Mouse (Mus musculus): Measurements from ENCODE around the gene Scube1.

The Scube1 gene

DNA sequence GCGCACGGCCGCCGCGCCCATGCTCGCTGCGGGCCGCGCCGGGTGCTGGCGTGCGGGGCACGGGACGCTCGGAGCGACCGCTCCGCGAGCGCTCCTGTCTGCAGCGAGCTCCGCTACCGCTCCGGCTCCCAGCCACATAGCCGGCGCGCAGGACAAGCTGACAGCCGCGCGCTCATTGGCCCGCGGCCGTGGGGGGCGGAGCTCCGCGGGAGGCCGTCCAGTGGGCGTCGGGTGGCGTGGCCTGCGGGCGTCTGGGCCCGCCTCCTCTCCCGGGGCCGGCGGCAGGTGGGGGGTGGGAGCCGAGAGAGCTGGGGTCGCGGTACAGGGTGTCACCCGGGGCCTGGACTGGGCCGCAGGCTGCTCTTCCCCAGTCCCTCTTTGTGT lies at the start of gene Scube1:
Scube1 (minus strand) TSS at position 136 of the 384 bp plus-strand sequence.
- DNase-seq = peak; percentile 93

DNA sequence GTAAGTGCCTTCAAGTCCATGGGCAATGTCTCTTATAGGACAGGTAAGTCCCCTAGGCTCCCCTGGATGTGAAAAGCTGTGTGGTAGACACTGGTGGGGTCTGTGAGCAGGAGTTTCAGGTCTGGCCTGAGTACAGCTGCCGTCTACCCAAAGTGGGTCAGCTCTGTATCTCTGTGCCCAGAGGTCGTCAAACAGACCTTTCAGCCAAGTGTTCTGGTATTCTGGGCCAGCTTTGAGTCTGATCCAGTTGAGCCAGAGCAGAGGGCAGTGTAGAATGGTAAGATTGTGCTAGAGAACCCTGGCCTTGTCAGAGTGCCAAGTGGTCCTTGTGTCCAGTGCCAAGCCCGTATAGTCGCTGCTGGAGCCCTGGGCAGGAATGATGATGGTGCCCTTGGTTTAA lies 48.1 kb upstream of the Scube1 start:
- DNase-seq = no peak

DNA sequence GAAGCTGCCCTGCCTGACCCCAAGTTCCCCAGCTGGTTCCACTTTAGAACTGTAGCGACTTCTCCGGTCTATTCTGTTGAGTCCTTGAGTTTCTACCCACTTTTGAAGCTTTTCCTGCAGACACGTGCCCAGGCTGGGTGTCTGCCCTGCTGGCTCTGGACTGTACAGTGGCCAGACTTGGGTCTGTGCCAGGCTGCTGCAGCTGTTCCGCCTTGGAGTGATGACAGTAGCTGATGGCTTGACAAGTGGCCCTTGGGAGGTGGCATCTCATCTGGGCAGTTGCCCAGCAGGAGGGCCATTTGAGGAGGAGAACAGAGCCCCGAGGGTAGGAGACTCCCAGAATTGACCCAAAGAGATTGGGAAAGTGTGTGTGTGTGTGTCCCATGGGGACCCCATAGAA lies 47.6 kb upstream of the Scube1 start:
- DNase-seq = no peak

DNA sequence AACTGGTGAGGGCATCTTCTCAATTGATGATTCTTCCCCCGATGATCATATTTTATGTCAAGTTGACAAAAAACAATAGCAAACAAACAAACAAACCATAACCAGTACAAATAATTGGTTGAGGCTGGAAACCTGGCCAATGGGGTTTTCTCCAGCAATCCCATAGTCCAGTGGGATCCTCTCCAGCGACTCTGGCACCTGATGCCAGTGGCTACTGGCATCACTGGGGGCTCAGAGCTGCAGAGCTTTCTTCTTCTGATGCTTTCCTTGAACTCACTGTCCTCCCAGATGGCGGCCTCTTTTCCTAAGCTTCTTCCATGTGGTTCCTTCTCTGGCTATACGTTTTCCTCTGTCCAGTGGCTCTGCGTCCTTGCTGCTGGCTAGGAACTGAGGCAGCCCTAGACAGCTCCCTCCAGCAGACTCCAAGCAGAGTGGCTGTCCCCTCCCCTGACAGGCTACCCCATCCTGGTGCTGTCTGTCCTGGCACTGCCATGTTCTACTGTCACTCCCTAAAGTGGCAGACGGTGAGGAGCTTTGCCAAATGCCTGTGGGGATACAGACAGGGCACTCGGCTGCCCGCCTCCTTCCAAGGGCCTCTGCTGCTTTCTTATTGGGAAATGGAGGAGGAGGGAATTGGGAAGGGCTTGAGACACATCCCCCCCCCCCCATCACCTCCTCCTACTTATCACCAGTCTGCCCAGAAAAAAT lies 46.7 kb upstream of the Scube1 start:
- DNase-seq = no peak

DNA sequence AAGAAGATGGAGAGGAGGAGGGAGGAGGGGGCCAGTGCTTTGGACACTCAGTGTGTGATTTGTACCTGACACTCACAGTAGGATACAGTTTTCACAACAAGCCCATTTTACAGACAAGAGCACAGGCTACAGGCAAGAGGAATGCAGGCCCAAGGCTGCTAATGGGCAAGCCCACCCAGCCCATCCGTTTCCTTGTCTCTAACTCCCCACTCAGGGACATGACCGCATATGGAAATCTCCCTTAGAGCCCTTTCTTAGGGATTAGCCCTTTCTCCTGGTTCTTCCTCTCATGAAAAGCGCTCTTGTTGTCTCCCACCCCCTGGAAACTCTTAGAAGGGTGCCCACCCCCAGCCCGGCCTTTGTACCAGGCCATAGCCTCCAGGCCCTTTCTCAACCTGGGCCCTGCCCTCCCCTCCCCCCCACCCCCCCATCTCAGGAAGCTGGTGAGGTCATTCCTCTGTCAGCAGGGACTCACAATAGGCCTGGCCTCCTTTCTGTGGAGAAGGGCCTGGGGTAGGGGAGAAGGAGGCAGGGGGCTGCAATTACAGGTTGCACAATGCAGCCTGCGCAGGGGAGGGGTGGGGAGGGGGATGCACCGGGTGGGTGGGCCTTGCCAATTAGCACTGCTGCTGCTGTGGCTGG lies 40.7 kb upstream of the Scube1 start:
- no peak for DNase-seq

DNA sequence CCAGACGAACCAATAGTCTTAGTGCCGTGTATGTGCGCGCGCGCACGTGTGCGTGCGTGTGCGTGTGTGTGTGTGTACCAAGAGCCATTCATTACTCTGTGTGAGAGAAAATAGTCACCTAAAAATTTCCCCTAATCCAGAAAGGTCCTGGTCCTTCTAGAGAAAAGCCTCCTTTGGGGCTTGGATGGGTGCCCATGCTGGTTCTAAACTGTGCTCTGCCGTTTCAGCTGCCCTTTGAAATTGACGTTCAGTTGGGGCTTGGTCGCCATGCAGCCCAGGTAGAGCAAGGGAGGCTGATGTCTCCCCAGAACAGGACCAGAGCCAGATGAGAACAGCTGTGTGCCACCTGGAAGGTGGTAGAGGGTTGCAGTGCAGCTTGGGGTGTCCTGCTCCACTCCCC lies 36.7 kb upstream of the Scube1 start:
- DNase-seq = no peak

DNA sequence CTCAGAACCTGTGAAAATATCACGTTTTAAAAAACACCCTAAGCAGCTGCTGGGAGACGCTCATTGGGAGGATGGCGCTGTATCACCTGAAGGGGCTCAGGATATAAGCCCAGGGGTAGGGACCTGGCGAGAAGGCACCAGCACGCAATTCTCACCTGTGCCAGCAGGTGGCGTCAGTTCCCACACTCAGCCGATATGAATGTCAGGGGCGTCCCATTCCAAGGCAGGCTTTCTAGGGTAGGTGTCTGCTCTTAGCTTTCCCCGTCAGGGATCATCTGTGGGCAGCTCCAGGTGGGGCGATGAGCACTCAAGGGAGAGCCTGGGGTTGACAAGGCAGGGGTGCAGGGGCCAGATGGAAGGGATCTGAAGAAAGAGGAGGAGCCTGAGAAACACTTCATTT lies 35.9 kb upstream of the Scube1 start:
- DNase-seq = peak; percentile 55

DNA sequence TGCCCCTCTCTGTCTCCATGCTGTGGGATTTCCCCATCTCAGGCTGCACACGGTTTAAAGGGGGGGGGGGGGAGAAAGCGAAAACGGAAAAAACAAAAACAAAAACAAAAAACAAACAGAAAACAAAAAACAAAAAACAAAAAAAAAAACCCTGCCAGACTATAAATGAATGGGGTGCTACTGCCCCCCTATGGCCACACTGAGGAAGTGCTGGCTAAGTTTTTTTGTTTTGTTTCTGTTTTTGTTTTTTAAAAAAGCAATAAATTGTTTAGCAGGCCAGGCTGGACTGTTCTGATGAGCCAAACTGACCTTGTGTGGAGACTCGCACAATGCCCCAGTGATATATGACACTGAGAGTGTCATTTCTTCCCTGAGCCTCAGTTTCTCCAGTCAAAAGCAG lies 34.1 kb upstream of the Scube1 start:
- DNase-seq = peak; percentile 27

DNA sequence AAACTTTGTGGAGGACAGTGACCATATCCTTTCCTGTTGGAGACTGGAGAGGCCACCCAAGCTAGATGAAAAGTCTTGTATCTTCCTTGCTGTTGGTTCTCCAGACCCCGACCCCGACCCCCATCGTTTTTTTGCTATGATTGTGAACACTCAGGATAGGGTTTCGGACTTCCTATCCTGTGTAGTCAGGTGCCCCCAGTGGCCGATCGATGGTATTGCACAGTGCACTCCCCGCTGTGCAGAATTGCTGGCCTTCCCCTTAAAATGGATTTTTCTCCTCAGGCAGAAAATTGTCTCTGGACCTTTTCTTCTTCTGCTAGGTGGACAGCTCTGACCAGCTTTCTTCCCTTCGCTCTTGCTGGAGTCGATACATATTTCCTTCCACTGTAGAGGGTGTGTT lies 31.9 kb upstream of the Scube1 start:
- peak; percentile 60 for DNase-seq

DNA sequence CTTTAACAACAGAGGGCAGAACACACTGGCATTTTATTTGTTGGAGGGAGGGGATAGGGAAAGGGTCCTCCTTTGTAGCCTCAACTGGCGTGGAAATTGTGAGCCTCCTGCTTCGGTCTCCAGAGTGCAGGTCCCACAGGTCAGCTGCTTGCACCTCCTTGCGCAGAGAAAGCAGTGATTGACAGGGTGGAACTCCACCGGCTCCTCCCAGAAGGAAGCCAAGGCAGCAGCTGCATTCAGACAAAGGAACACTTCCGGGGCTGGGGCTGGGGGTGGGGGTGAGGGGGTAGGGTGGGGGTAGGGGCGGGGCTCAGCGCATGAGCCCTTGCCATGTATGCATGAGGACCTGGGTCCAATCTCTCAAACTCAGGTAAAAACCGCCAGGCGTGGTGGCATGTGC lies 24.6 kb upstream of the Scube1 start:
- no peak for DNase-seq

DNA sequence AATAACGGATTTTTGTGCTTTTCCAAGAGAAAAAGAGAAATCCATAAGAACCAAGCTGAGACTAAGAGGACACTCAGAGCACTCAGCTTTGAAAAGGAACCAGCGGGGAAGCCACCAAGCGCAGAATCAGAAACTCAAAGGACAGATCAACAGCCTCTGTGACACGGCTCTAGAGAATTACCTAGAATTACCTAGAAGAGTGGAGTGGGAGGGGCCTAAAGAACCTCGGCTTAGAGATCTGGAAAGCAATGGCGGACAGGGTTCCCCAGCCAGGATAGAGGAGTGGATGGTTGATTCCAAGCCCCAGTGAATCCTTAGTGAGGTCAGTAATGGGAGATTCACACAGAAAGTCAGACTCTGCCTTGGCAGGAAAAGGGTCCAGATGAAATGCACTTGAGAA lies 24.2 kb upstream of the Scube1 start:
- DNase-seq = no peak

DNA sequence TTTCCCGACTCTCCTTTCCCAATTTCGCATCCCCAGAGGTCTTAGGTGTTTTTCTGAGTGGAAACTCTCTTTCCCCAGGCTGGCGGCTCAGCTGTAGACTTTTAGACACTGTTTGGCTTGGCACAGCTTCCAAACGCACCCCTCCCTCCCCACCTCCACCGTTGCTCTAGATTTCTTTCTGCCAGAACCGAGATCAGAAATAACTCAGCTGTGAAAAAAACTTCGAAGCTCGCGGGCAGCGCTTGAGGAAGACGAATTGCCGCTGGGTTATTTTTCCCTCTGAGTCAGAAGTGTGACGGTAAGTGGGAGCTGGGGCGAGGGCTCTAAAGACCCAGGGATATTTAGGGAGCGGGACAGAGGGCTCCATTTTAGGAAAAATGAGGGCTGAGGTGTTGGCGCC lies 21.5 kb upstream of the Scube1 start:
- peak; percentile 27 for DNase-seq

DNA sequence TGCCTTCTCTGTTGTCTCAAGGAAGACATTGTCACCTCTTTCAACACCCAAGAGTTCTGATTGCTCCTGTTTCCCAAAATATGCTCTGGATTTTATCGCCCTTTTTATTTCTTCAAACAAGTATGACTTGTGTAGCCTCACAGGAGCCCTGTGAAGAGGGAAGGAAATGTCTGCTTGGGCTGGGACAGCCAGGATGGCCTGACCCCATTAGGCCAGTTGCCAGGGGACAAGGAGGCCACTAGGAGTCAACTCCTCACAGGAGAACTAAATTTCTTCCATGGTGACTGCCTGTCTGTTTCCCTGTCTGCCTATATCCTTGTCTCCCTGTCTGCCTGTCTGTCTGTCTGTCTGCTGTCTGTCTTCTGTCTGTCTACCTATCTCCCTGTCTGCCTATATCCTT lies 17.2 kb upstream of the Scube1 start:
- DNase-seq = peak; percentile 71

DNA sequence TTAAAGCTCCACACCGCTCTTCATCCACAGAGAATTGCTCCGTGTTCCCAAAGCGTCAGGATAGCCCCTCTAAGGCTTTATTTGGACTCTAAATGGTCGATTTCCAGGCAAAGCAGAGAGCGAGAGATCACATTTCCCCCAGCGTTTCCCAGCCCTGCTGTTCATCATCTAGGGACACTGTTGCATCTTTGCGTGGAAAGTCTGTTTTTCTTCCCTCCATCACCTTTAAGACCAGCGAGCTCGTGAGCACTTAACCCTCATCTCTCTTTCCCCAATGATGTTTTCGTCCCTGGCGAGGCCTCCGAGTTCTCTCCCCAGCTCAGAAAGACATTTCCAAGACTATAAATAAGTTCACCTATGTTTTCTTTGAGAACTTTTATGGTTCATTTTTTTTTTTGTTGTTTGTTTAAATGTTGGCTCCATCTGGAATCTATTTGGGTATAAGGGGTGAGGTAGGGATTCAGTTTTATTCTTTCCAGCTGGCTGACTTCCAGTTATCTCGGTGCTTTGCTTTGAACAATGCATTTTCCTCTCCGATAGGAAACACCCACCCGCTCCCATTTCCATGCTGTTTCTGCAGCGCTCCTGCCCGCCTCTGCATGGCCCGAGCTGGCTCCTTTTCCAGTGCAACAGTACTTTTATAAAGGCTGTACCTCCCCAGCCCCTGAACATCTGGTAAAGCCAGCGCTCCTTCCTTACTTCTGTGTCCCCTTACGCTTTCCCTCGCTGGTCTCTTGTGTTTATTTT lies 16.0 kb upstream of the Scube1 start:
- DNase-seq = peak; percentile 55

DNA sequence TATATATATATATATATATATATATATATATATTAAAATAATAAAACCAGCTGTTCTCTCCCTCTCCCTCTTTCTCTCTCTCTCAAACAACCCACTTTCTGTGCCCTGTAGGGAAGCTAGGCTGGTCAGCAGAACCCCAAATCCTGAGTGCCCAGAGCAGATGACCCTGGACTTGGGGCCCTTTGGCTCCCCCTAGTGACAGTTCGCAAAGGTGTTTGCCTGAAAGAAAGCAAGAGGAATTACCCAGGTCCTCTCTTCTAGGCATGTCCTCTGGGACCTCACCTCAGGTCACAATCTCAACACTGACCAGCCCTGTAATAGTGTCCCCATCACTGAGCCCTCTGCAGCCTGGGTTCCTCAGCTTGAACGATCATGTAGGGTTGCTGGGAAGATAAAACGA lies 2.8 kb upstream of the Scube1 start:
- peak; percentile 83 for DNase-seq

DNA sequence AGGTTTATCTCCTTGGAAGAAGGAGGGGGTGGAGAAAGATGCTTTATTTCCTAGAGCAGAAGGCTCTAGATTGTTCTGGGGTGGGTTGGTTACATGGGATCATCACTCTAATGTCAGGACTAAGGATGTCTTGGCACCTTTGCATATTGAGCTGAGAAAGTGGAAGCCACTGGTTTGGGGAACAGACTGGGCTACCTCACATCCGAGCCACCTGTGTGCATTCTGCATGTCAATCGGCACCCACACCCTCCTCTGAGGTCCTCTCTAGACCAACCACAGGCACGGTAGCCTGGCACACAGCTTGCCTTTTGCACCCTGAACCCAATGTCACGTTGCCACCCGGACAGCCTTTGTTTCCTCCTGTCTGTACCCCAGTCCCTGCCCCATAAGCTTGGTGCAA lies 1.9 kb upstream of the Scube1 start:
- no peak for DNase-seq

DNA sequence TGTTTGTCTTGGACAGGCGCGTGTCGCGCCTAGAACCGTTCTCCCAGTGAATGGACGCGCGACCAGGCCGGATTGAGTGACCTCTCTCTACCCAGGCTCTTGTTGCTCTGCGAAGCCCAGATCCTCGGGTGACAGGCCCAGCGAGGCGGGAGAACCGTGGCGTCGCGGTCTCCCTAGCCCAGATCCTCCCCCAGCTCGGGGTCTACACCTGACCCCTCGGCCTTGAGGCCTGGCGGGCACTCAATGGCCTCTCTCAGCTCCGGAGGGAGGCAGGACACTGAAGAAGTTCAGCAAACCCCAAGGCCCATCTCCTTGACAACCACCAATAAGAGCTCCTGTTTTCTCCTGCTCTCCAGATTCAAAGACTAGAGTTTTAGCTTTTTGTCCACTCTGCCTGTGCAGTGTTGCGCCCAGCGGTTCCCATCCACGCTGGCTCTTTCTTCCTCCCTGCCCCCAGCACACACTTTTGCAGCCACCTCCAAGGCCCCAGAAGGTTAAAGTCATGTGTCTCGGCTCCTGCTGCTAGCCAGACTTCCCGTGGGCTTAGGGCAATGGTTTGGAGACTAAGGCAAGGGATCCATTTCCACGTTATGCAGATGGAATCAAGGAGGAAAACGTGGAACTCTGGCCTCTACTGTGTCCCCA lies 857 bp upstream of the Scube1 start:
- no peak for DNase-seq

DNA sequence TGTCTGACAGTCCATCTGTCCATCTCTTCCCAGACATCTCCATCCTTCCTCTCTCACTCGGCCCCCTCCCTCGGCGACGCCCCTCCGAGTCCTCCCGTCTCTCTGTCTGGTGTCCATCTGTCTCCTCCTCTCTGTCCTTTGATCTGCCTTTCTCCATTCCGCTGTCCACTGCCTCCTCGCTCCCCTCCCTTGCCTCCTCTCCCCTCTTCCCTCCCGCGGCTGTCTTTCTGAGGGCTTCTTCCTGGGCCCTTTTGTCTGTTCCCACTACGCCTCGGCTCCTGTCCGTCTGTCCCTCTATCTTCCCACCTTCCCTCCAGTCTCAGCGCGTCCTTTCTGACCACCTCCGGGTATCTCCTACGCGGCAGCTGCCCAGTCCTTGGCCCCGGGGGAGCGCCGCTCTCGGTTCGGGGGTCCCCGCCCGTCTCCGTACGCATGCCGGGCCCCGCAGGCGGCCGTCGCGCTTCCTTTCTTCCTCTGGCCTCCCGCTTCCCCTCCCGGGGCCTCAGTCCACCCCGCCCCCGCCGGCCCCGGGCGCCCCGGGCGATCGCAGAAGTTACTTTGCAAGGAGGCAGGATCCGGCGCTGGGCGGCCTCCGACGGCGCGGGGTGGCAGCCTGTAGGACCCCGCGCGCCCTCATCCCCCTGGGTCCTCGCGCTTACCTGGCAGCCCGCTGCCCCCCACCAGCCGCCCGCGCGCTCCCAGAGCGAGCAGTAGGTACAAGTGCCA lies 498 bp downstream of the Scube1 start:
- DNase-seq = peak; percentile 58

DNA sequence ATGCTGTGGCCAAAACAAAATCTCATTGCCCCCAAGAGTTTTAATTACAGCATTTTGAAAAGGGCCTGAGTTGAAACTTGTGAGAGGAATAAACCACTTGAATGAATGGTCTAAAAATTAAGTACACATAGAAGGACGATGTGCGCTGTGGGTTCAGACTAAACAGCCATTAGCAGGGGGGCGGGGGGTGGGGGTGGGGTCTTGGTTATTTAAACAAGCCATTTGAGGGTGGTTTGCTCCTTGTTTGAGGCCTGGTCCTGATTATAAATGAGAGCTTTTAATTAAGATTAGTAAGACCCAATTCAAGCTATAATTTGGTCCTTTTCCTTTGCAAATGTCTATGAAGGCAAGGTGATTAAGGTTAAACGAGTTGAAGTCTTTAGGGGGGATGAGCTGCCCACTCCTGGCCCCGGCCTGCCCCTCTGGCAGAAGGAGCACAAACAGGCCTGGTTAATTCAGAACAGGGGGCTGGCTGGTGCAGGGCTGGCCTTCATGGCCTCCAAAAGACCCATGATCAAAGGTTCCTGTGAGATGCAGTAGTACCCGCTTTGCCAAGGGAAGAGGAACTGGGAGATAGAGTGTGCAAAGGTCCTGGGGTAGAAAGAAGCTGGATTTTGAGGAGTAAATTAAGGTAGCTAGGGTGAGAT lies 9.1 kb downstream of the Scube1 start:
- DNase-seq = no peak

DNA sequence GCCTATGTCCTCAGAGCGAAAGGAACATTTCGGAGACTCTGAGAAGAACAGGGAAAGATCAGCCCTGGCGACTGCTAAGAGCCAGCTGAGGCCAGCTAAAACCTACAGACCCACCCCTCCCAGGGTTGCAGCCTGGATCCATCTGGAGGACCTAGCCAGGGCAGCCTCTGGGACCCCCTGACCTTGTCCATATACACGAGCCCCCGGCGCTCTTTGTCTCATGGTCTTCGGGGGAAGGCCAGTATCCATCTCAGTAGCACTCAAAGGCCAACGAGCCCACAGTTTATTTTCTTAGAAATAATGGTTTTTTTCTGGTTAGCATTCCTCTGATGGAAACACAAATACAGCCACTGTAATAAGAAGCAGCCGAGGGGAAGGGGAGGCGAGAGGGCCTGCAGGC lies 12.0 kb downstream of the Scube1 start:
- DNase-seq = no peak

DNA sequence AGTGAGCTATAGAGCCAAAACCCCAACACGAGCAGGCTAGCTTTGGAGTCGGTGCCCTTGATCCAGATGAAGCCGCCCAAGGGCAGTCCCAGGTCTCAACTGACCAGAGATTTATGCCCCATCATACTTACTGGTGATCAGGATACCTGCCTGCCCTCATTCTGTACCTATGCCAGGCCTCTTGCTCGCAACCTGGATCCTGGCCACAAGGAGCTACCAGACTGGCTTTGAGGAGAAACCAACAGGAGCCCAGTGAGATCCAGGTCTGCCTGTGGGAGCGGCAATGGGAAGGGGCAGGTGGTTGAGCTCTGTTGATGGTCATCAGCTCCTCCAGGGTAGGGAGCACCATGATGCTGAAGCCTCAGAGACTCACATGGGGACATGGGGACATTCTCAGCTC lies 12.5 kb downstream of the Scube1 start:
- DNase-seq = no peak
